Mouse (Mus musculus) heart, adult 2 months (tissue): ENCODE measurements around the gene Vstm5.

Experiments
- CTCF ChIP-seq: fragments of 200-600 bp; IDR thresholded peaks from 2 replicates; pipeline ENCODE4 v1.8.1; 2022; ENCODE audit warnings: antibody characterized with exemption, mild to moderate bottlenecking, moderate library complexity
- POLR2A ChIP-seq: fragments of 200-500 bp; IDR thresholded peaks from 2 replicates; pipeline ENCODE4 v1.6.1; 2011; ENCODE audit warnings: mild to moderate bottlenecking, low read depth, low read length, control low read depth; ENCODE audit not compliant: insufficient read depth

DNA sequence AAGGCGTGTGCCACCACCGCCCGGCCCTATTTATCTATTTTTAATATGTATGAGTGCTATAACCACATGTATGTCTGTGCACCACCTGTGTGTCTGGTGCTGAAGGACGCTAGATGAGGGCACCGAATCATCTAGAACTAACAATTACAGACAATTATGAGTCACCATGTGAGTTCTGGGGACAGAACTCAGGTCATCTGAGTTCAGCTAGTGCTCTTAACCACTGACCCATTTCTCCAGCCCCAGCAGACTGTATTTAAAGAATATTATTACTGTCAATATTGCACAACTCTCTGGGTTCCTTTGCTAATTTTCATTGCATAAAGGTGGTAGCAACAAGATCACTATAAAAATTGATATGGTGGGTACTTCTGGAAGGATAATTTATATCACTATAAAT lies 61.2 kb downstream of the Vstm5 start:
- TF ChIP-seq CTCF (no peak), POLR2A (no peak)
